Mouse (Mus musculus) embryonic facial prominence, embryonic 11.5 days (tissue): ENCODE data around the gene Pard6b. TPM values are rescaled to one million over a fixed set of nuclear protein-coding genes. Genes with fewer than 3 reads are reported as not detected.
A peak's percentile ranks its signal among the peaks of the same experiment; 100 is the strongest.

Source experiments
- ATAC-seq: fragments of 200-750 bp; cut with Nextera tagmentation; replicated peaks from 2 replicates; pipeline ENCODE4 v1.8.0; 2017; ENCODE audit warnings: low read depth; ENCODE audit not compliant: insufficient number of reproducible peaks, low FRiP score, low TSS enrichment
- DNase-seq: peaks from one replicate; pipeline ENCODE4 v3.0.0-alpha.2; 2015; ENCODE audit warnings: low spot score
- H3K27ac ChIP-seq: fragments of 300-500 bp; sonication (generic); replicated peaks from 2 replicates; pipeline ENCODE4 v1.5.1; 2014; ENCODE audit warnings: mild to moderate bottlenecking, low read depth, low read length, control low read depth
- H3K27me3 ChIP-seq: fragments of 300-500 bp; sonication (generic); 2 replicates; pipeline ENCODE4 v1.6.1; 2014; ENCODE audit warnings: mild to moderate bottlenecking, low read length, moderate library complexity, mixed read lengths; ENCODE audit not compliant: control insufficient read depth, insufficient read depth
- H3K36me3 ChIP-seq: fragments of 300-500 bp; sonication (generic); replicated peaks from 2 replicates; pipeline ENCODE4 v1.6.1; 2014; ENCODE audit warnings: low read depth, mild to moderate bottlenecking, low read length, moderate library complexity, mixed read lengths; ENCODE audit not compliant: control insufficient read depth, insufficient read depth
- H3K4me1 ChIP-seq: fragments of 300-500 bp; sonication (generic); 2 replicates; pipeline ENCODE4 v1.6.1; 2014; ENCODE audit warnings: low read length, mixed read lengths; ENCODE audit not compliant: control insufficient read depth, insufficient read depth
- H3K4me2 ChIP-seq: fragments of 300-500 bp; sonication (generic); 2 replicates; pipeline ENCODE4 v1.6.1; 2014; ENCODE audit warnings: low read depth, mild to moderate bottlenecking, control low read depth, low read length, moderate library complexity
- H3K4me3 ChIP-seq: fragments of 300-500 bp; sonication (generic); 2 replicates; pipeline ENCODE4 v1.5.1; 2014; ENCODE audit warnings: low read depth, low read length, control low read depth
- H3K9ac ChIP-seq: fragments of 300-500 bp; sonication (generic); replicated peaks from 2 replicates; pipeline ENCODE4 v1.6.1; 2014; ENCODE audit warnings: mild to moderate bottlenecking, control low read depth, low read length
- H3K9me3 ChIP-seq: fragments of 300-500 bp; sonication (generic); replicated peaks from 2 replicates; pipeline ENCODE4 v1.6.1; 2016; ENCODE audit warnings: mild to moderate bottlenecking, low read length, inconsistent platforms, mixed read lengths; ENCODE audit not compliant: control insufficient read depth
- WGBS: fragments of 180-500 bp; shearing (Covaris S2); extraction: QIAGEN DNeasy Blood & Tissue Kit; methylation state at CpG from one replicate; pipeline ENCODE4 v1.1.7; 2014; 5-methylcytosine and 5-hydroxymethylcytosine counted together
- polyA plus RNA-seq: library from polyadenylated mRNA; unstranded; fragments of >200 nt; fragmentation: Nextera tagmentation; extraction: Ambion mirVana; gene quantifications from 2 replicates; pipeline ENCODE4 v1.2.1, GENCODE M21; 2014

Pard6b gene
- polyA plus RNA-seq, 1 experiment from 2014 or later, result 4.8 TPM

- ATAC-seq (no peak), DNase-seq (no peak)
- Histone ChIP-seq H3K9me3 (no peaks in the 10 kb centered on the region), H3K27me3 (no peaks in the 10 kb centered on the region), H3K4me3 (no peak overlapping the region), H3K9ac (no peak overlapping the region), H3K36me3 (no peaks in the 10 kb centered on the region), H3K4me1 (peaks cover 6% of the 10 kb centered on the region; the same call in 1 of the 2 replicates), H3K4me2 (no peak overlapping the region), H3K27ac (no peak overlapping the region)
- 58% methylated on average over 5 of the region's 5 CpGs for WGBS
These were observed 10.4 kb upstream of the Pard6b start for GRCm38 (mm10) chr2:168070425-168070824.

GRCm38 (mm10) chr2:168072436-168073131 lies 8.2 kb upstream of the Pard6b start:
- H3K9ac ChIP-seq, result no peak overlapping the region
- no peaks in the 10 kb centered on the region for H3K27me3 ChIP-seq
- 10% methylated on average over 12 of the region's 12 CpGs for WGBS
- DNase-seq (peak; percentile 38), ATAC-seq (peak; percentile 47; the same call in 1 of the 2 replicates)
- no peak overlapping the region for H3K4me3 ChIP-seq
- H3K9me3 ChIP-seq, result no peaks in the 10 kb centered on the region
- peaks cover 3% of the 10 kb centered on the region; the same call in 1 of the 2 replicates for H3K4me1 ChIP-seq
- no peak overlapping the region for H3K4me2 ChIP-seq
- no peaks in the 10 kb centered on the region for H3K36me3 ChIP-seq
- peak overlapping the region; percentile 65; the same call in 1 of the 2 replicates for H3K27ac ChIP-seq

- H3K27ac ChIP-seq, result no peak overlapping the region
- no peak for DNase-seq
- H3K27me3 ChIP-seq, result no peaks in the 10 kb centered on the region
- peaks cover 3% of the 10 kb centered on the region; the same call in 1 of the 2 replicates for H3K4me1 ChIP-seq
- H3K9me3 ChIP-seq, result no peaks in the 10 kb centered on the region
- ATAC-seq, result no peak
- 67% methylated on average over 5 of the region's 5 CpGs for whole genome bisulfite sequencing
- H3K9ac ChIP-seq, result no peak overlapping the region
- H3K4me2 ChIP-seq, result no peak overlapping the region
- H3K4me3 ChIP-seq, result no peak overlapping the region
- no peaks in the 10 kb centered on the region for H3K36me3 ChIP-seq
These were observed 7.1 kb upstream of the Pard6b start for GRCm38 (mm10) chr2:168073722-168074121.

- no peak overlapping the region for H3K4me3 ChIP-seq
- peaks cover 3% of the 10 kb centered on the region; the same call in 1 of the 2 replicates for H3K4me1 ChIP-seq
- 65% methylated on average over 3 of the region's 3 CpGs for WGBS
- H3K27ac ChIP-seq, result no peak overlapping the region
- DNase-seq (no peak), ATAC-seq (no peak)
- H3K9ac ChIP-seq, result no peak overlapping the region
- H3K4me2 ChIP-seq, result no peak overlapping the region
- no peaks in the 10 kb centered on the region for H3K27me3 ChIP-seq
- H3K9me3 ChIP-seq, result no peaks in the 10 kb centered on the region
- no peaks in the 10 kb centered on the region for H3K36me3 ChIP-seq
These were observed 6.3 kb upstream of the Pard6b start for GRCm38 (mm10) chr2:168074457-168074856.

GRCm38 (mm10) chr2:168076840-168077576 lies 3.8 kb upstream of the Pard6b start:
- Histone ChIP-seq H3K27ac (no peak overlapping the region), H3K9ac (no peak overlapping the region), H3K27me3 (peaks cover 2% of the 10 kb centered on the region; the same call in 1 of the 2 replicates), H3K4me1 (peaks cover 3% of the 10 kb centered on the region; the same call in 1 of the 2 replicates), H3K9me3 (no peaks in the 10 kb centered on the region), H3K36me3 (no peaks in the 10 kb centered on the region), H3K4me2 (no peak overlapping the region), H3K4me3 (no peak overlapping the region)
- 77% methylated on average over 20 of the region's 20 CpGs for WGBS
- no peak for ATAC-seq
- DNase-seq, result no peak

GRCm38 (mm10) chr2:168078107-168078830 lies 2.5 kb upstream of the Pard6b start:
- H3K36me3 ChIP-seq, result no peaks in the 10 kb centered on the region
- peaks cover 7% of the 10 kb centered on the region for H3K27me3 ChIP-seq
- ATAC-seq (no peak), DNase-seq (no peak)
- H3K4me1 ChIP-seq, result no peaks in the 10 kb centered on the region
- H3K9me3 ChIP-seq, result no peaks in the 10 kb centered on the region
- H3K4me3 ChIP-seq, result no peak overlapping the region
- no peak overlapping the region for H3K27ac ChIP-seq
- WGBS, result 45% methylated on average over 15 of the region's 15 CpGs
- H3K4me2 ChIP-seq, result no peak overlapping the region
- H3K9ac ChIP-seq, result no peak overlapping the region

GRCm38 (mm10) chr2:168081299-168081932 lies 612 bp downstream of the Pard6b start:
- ATAC-seq (peak; percentile 10; the same call in 1 of the 2 replicates), DNase-seq (peak; percentile 36)
- H3K9ac ChIP-seq, result peak overlapping the region; percentile 61
- no peaks in the 10 kb centered on the region for H3K36me3 ChIP-seq
- H3K4me2 ChIP-seq, result peak overlapping the region; percentile 94
- peak overlapping the region; percentile 72 for H3K4me3 ChIP-seq
- H3K9me3 ChIP-seq, result no peaks in the 10 kb centered on the region
- H3K27me3 ChIP-seq, result peaks cover 7% of the 10 kb centered on the region
- no peak overlapping the region for H3K27ac ChIP-seq
- no peaks in the 10 kb centered on the region for H3K4me1 ChIP-seq
- WGBS, result 1% methylated on average over 49 of the region's 49 CpGs
